Mouse (Mus musculus): ENCODE data around the gene Pla2g4c.
"Not testable (repeated sequence)": the region's sequence is repeated elsewhere in the genome, so short reads cannot be mapped to it uniquely, and the experiment has no call there.

Gene Pla2g4c

GRCm38 (mm10) chr7:13324316-13324715 is at the start of gene Pla2g4c:
TSS of gene Pla2g4c (plus strand) at chr7:13324655.
- DNase-seq (ENCODE audit: low read depth), result peak; percentile 46

GRCm38 (mm10) chr7:13277081-13277480 is 47.4 kb upstream of the Pla2g4c start, which contains the start of gene Lig1:
TSS of gene Lig1 (plus strand) at chr7:13277283.
- DNase-seq (ENCODE audit: low read depth), result no peak

GRCm38 (mm10) chr7:13277833-13278232 is 46.6 kb upstream of the Pla2g4c start:
- DNase-seq (ENCODE audit: low read depth), result no peak

- peak; percentile 86 for DNase-seq (ENCODE audit: low read depth)
Observed at GRCm38 (mm10) chr7:13278308-13278891, 46.1 kb upstream of the Pla2g4c start, which contains the start of gene Zswim9. TSS of gene Zswim9 (minus strand) at chr7:13278721.

GRCm38 (mm10) chr7:13278957-13279356 is 45.5 kb upstream of the Pla2g4c start:
- DNase-seq (ENCODE audit: low read depth), result not testable (repeated sequence)

- no peak for DNase-seq (ENCODE audit: low read depth)
Observed at GRCm38 (mm10) chr7:13288621-13289020, 35.8 kb upstream of the Pla2g4c start.

GRCm38 (mm10) chr7:13290041-13290675 is 34.3 kb upstream of the Pla2g4c start:
- DNase-seq (ENCODE audit: low read depth), result no peak

GRCm38 (mm10) chr7:13291370-13291769 is 33.1 kb upstream of the Pla2g4c start:
- no peak for DNase-seq (ENCODE audit: low read depth)

GRCm38 (mm10) chr7:13293878-13294855 is 30.3 kb upstream of the Pla2g4c start:
- no peak for DNase-seq (ENCODE audit: low read depth)

GRCm38 (mm10) chr7:13295256-13295655 is 29.2 kb upstream of the Pla2g4c start:
- DNase-seq (ENCODE audit: low read depth), result no peak

- no peak for DNase-seq (ENCODE audit: low read depth)
Observed at GRCm38 (mm10) chr7:13297636-13298035, 26.8 kb upstream of the Pla2g4c start.

- DNase-seq (ENCODE audit: low read depth), result no peak
Observed at GRCm38 (mm10) chr7:13298821-13299220, 25.6 kb upstream of the Pla2g4c start.

GRCm38 (mm10) chr7:13301643-13302042 is 22.8 kb upstream of the Pla2g4c start:
- DNase-seq (ENCODE audit: low read depth), result no peak

- DNase-seq (ENCODE audit: low read depth), result no peak
Observed at GRCm38 (mm10) chr7:13302780-13303179, 21.7 kb upstream of the Pla2g4c start.

- DNase-seq (ENCODE audit: low read depth), result no peak
Observed at GRCm38 (mm10) chr7:13303372-13303771, 21.1 kb upstream of the Pla2g4c start.

- peak; percentile 58 for DNase-seq (ENCODE audit: low read depth)
Observed at GRCm38 (mm10) chr7:13309407-13309806, 15.0 kb upstream of the Pla2g4c start.

- DNase-seq (ENCODE audit: low read depth), result peak; percentile 71
Observed at GRCm38 (mm10) chr7:13310493-13311199, 13.8 kb upstream of the Pla2g4c start.

- DNase-seq (ENCODE audit: low read depth), result no peak
Observed at GRCm38 (mm10) chr7:13311401-13311800, 13.1 kb upstream of the Pla2g4c start.

- DNase-seq (ENCODE audit: low read depth), result no peak
Observed at GRCm38 (mm10) chr7:13314095-13314597, 10.3 kb upstream of the Pla2g4c start.

GRCm38 (mm10) chr7:13321424-13321823 is 3.0 kb upstream of the Pla2g4c start:
- no peak for DNase-seq (ENCODE audit: low read depth)

GRCm38 (mm10) chr7:13330575-13330974 is 6.1 kb downstream of the Pla2g4c start:
- DNase-seq (ENCODE audit: low read depth), result no peak

- no peak for DNase-seq (ENCODE audit: low read depth)
Observed at GRCm38 (mm10) chr7:13355943-13356342, 31.5 kb downstream of the Pla2g4c start.

All from c-Kit-positive CD71-positive TER-119-negative erythroid progenitor cells, embryonic 14.5 days (primary cell).